Mouse (Mus musculus): ENCODE results near the gene Hnrnpf.

The Hnrnpf gene

GRCm38 (mm10) chr6:117892386-117892785, 7.7 kb upstream of the Hnrnpf start:
- DNase-seq = no peak

- DNase-seq = no peak
These were observed 6.7 kb upstream of the Hnrnpf start for GRCm38 (mm10) chr6:117893435-117893834.

- peak; percentile 50 for DNase-seq
These were observed 2.3 kb upstream of the Hnrnpf start for GRCm38 (mm10) chr6:117897800-117898199.

GRCm38 (mm10) chr6:117901510-117902402, 1.6 kb downstream of the Hnrnpf start:
- DNase-seq = no peak

GRCm38 (mm10) chr6:117902556-117902955, 2.4 kb downstream of the Hnrnpf start:
- DNase-seq = no peak

GRCm38 (mm10) chr6:117903836-117904235, 3.7 kb downstream of the Hnrnpf start:
- no peak for DNase-seq

GRCm38 (mm10) chr6:117905260-117905930, 5.3 kb downstream of the Hnrnpf start:
- DNase-seq = no peak

GRCm38 (mm10) chr6:117906015-117906531, 5.9 kb downstream of the Hnrnpf start:
- no peak for DNase-seq

- peak; percentile 98 for DNase-seq
These were observed 6.6 kb downstream of the Hnrnpf start for GRCm38 (mm10) chr6:117906590-117907271.

GRCm38 (mm10) chr6:117907301-117907978, 7.3 kb downstream of the Hnrnpf start:
- DNase-seq = peak; percentile 85

- DNase-seq = no peak
These were observed 7.8 kb downstream of the Hnrnpf start for GRCm38 (mm10) chr6:117907979-117908355.

- peak; percentile 26 for DNase-seq
These were observed 8.3 kb downstream of the Hnrnpf start for GRCm38 (mm10) chr6:117908424-117908900.

- DNase-seq = no peak
These were observed 10.1 kb downstream of the Hnrnpf start for GRCm38 (mm10) chr6:117910120-117910661.

GRCm38 (mm10) chr6:117914541-117914940, 14.4 kb downstream of the Hnrnpf start:
- no peak for DNase-seq

- DNase-seq = no peak
These were observed 16.1 kb downstream of the Hnrnpf start for GRCm38 (mm10) chr6:117916205-117916736.

GRCm38 (mm10) chr6:117916737-117917426, 16.8 kb downstream of the Hnrnpf start:
- peak; percentile 93 for DNase-seq

GRCm38 (mm10) chr6:117917576-117917975, 17.5 kb downstream of the Hnrnpf start:
- DNase-seq = peak; percentile 70

- DNase-seq = no peak
These were observed 17.9 kb downstream of the Hnrnpf start for GRCm38 (mm10) chr6:117918043-117918442.

- peak; percentile 47 for DNase-seq
These were observed 20.8 kb downstream of the Hnrnpf start for GRCm38 (mm10) chr6:117920659-117921640.

- no peak for DNase-seq
These were observed 21.9 kb downstream of the Hnrnpf start for GRCm38 (mm10) chr6:117922041-117922440.

All from kidney, adult 11 months (tissue).